Comparison of ENCODE assay signal across 8 mouse cellular contexts in genomic region chr10:85183619-85184018, GRCm38 (mm10). TPM values are rescaled to one million over a fixed set of nuclear protein-coding genes. Genes with fewer than 3 reads are reported as not detected.
DNase-seq lines count a peak whose midpoint lies in the region; ATAC-seq and TF ChIP-seq lines count a peak whose summit lies in the region.

No protein-coding gene starts in this region.

- H3K4me1 ChIP-seq in heart, embryonic 15.5 days (replicated peaks): peaks cover 10% of the 10 kb centered on the region
- H3K4me1 ChIP-seq in lung, embryonic 14.5 days (ENCODE audit: insufficient read depth): no peaks in the 10 kb centered on the region; the same call in 1 of the 2 replicates
- peaks cover 3% of the 10 kb centered on the region; the same call in 1 of the 2 replicates for H3K4me1 ChIP-seq in olfactory bulb, adult 2 months (ENCODE audit: control insufficient read depth, insufficient read depth, low read length)

- H3K36me3 ChIP-seq in heart, embryonic 15.5 days: no peaks in the 10 kb centered on the region
- H3K36me3 ChIP-seq in lung, embryonic 14.5 days (ENCODE audit: insufficient read depth): 0 out of 2 replicates have a peak, but pooled peaks cover 6% of the 10 kb centered on the region

- H3K9ac ChIP-seq in heart, embryonic 15.5 days: peak overlapping the region; percentile 75
- H3K9ac ChIP-seq in lung, embryonic 14.5 days: peak overlapping the region; percentile 74

- H3K4me2 ChIP-seq in heart, embryonic 15.5 days: peak overlapping the region; percentile 97
- H3K4me2 ChIP-seq in lung, embryonic 14.5 days: peak overlapping the region; percentile 99

- no peak for TF ChIP-seq POLR2A in olfactory bulb, adult 2 months (IDR thresholded peaks at IDR 0.05; ENCODE audit: insufficient read depth, low read depth, low read length)

- peak overlapping the region; percentile 41 for H3K27ac ChIP-seq in heart, embryonic 15.5 days
- no peak overlapping the region for H3K27ac ChIP-seq in lung, embryonic 14.5 days (ENCODE audit: low read depth)
- no peak overlapping the region for H3K27ac ChIP-seq in olfactory bulb, adult 2 months (ENCODE audit: insufficient read depth, low read depth, low read length)

- TF ChIP-seq CTCF in lung, embryonic 14.5 days (IDR thresholded peaks at IDR 0.05; ENCODE audit: low read depth): peak; percentile 78
- TF ChIP-seq CTCF in olfactory bulb, adult 2 months (IDR thresholded peaks at IDR 0.05; ENCODE audit: insufficient read depth, low read depth, low read length): no peak

- H3K9me3 ChIP-seq in heart, embryonic 15.5 days (replicated peaks): no peaks in the 10 kb centered on the region
- H3K9me3 ChIP-seq in lung, embryonic 14.5 days (ENCODE audit: low read depth, low read length): no peaks in the 10 kb centered on the region

- no peaks in the 10 kb centered on the region for H3K27me3 ChIP-seq in heart, embryonic 15.5 days
- no peaks in the 10 kb centered on the region for H3K27me3 ChIP-seq in lung, embryonic 14.5 days (ENCODE audit: insufficient read depth, low read length)

- no peak for ATAC-seq in heart, embryonic 15.5 days (replicated peaks; ENCODE audit: insufficient number of reproducible peaks, insufficient read depth, low FRiP score, low read depth)
- ATAC-seq in lung, embryonic 14.5 days (ENCODE audit: insufficient read depth): peak; percentile 6; the same call in 1 of the 2 replicates

- H3K4me3 ChIP-seq in heart, embryonic 15.5 days: peak overlapping the region; percentile 76
- peak overlapping the region; percentile 86 for H3K4me3 ChIP-seq in lung, embryonic 14.5 days (ENCODE audit: low read depth, low read length)
- H3K4me3 ChIP-seq in olfactory bulb, adult 2 months (ENCODE audit: insufficient read depth, low read depth, low read length): peak overlapping the region; percentile 22

- WGBS in heart, embryonic 15.5 days: 2% methylated on average over 11 of the region's 11 CpGs
- 1% methylated on average over 11 of the region's 11 CpGs for WGBS in lung, embryonic 14.5 days
- WGBS in olfactory bulb, adult 2 months: under 1% methylated on average over 11 of the region's 11 CpGs

- DNase-seq in CD4-positive, CD25-positive, alpha-beta regulatory T cell, adult 2 months (ENCODE audit: low read depth, low spot score): peak; percentile 71
- DNase-seq in WW6 (ENCODE audit: low read depth, low spot score): peak; percentile 59
- DNase-seq in embryo, embryonic 9.5 days (ENCODE audit: extremely low spot score): peak; percentile 64
- peak; percentile 24 for DNase-seq in kidney, postnatal 10 days
- DNase-seq in lung, embryonic 14.5 days: peak; percentile 90
- DNase-seq in spleen, postnatal 36 days (ENCODE audit: low spot score in 2 of 2): no peak

RNA-seq across cellular contexts. Expression of gene Cry1, which starts 1.2 kb away (rescaled TPM):
- polyA plus RNA-seq in heart, embryonic 15.5 days (2015; fragmentation: Nextera tagmentation; extraction: Ambion mirVana): 15.7 and 20.1 TPM in 2 replicates
- polyA plus RNA-seq in lung, embryonic 14.5 days (2014; fragmentation: Nextera tagmentation; extraction: Ambion mirVana): 32.4 and 34.6 TPM in 2 replicates
- polyA plus RNA-seq in olfactory bulb, adult 2 months (2012; ENCODE audit: insufficient read depth, insufficient read length, low replicate concordance, missing spikeins): not detected in 2 replicates

RNA-seq across cellular contexts. Expression of gene Mterf2, which starts 55.8 kb away (rescaled TPM):
- polyA plus RNA-seq in heart, embryonic 15.5 days (2015; fragmentation: Nextera tagmentation; extraction: Ambion mirVana): 12.2 and 12.5 TPM in 2 replicates
- 10.4 and 15.2 TPM in 2 replicates for polyA plus RNA-seq in lung, embryonic 14.5 days (2014; fragmentation: Nextera tagmentation; extraction: Ambion mirVana)
- not detected in 2 replicates for polyA plus RNA-seq in olfactory bulb, adult 2 months (2012; ENCODE audit: insufficient read depth, insufficient read length, low replicate concordance, missing spikeins)

Comparison
In these comparisons a context has a peak if more than half of its experiments do, and no peak if none do; other contexts are left out.
1. DNase-seq: peak in CD4-positive, CD25-positive, alpha-beta regulatory T cell, adult 2 months (single experiment), WW6 (single experiment), embryo, embryonic 9.5 days (single experiment), kidney, postnatal 10 days (single experiment) and lung, embryonic 14.5 days (single experiment); none in spleen, postnatal 36 days (0 of 2).
2. H3K4me3 ChIP-seq: peak in every context shown above with its lines; median percentile 86 in lung, embryonic 14.5 days; 76 in heart, embryonic 15.5 days; 22 in olfactory bulb, adult 2 months.
3. RNA of gene Cry1, which starts 1.2 kb away (polyA plus RNA-seq): 32.4 to 34.6 TPM in lung, embryonic 14.5 days and 15.7 to 20.1 TPM in heart, embryonic 15.5 days; not detected in olfactory bulb, adult 2 months; every median in the first group is over 10 times any median in the second.